Mouse (Mus musculus): ENCODE data around the gene Snrpd3. TPM values are rescaled to one million over a fixed set of nuclear protein-coding genes. Genes with fewer than 3 reads are reported as not detected.
"Not testable (repeated sequence)": the region's sequence is repeated elsewhere in the genome, so short reads cannot be mapped to it uniquely, and the experiment has no call there.

Snrpd3 gene
- polyA plus RNA-seq, 1 experiment from 2014 or later = 70.2 TPM

GRCm38 (mm10) chr10:75504234-75505129 lies 12.9 kb upstream of the Snrpd3 start:
- H3K27ac ChIP-seq (replicated peaks) = no peak overlapping the region
- H3K4me1 ChIP-seq (replicated peaks; ENCODE audit: control insufficient read depth, insufficient read depth) = no peaks in the 10 kb centered on the region; the same call in 1 of the 2 replicates
- H3K4me2 ChIP-seq (replicated peaks; ENCODE audit: low read depth) = no peak overlapping the region
- no peak overlapping the region for H3K9ac ChIP-seq (ENCODE audit: low read length)
- peaks cover 16% of the 10 kb centered on the region for H3K36me3 ChIP-seq (ENCODE audit: control insufficient read depth, insufficient read depth, low read length)
- no peak overlapping the region for H3K4me3 ChIP-seq (ENCODE audit: low read depth, low read length)
- no peaks in the 10 kb centered on the region for H3K27me3 ChIP-seq (ENCODE audit: control insufficient read depth, insufficient read depth, low read length)
- no peaks in the 10 kb centered on the region for H3K9me3 ChIP-seq (ENCODE audit: control insufficient read depth, low read length)
- TF ChIP-seq EP300 (optimal IDR thresholded peaks at IDR 0.05) (no peak), CTCF (IDR thresholded peaks at IDR 0.05; ENCODE audit: low read depth) (no peak)
- ATAC-seq (ENCODE audit: low FRiP score, low TSS enrichment) = no peak
- WGBS = 72% methylated on average over 8 of the region's 8 CpGs
- no peak for DNase-seq (ENCODE audit: low spot score)

GRCm38 (mm10) chr10:75505130-75505495 lies 12.2 kb upstream of the Snrpd3 start:
- Histone ChIP-seq H3K27ac (replicated peaks) (no peak overlapping the region), H3K4me3 (ENCODE audit: low read depth, low read length) (no peak overlapping the region), H3K4me2 (replicated peaks; ENCODE audit: low read depth) (no peak overlapping the region), H3K27me3 (ENCODE audit: control insufficient read depth, insufficient read depth, low read length) (no peaks in the 10 kb centered on the region), H3K4me1 (replicated peaks; ENCODE audit: control insufficient read depth, insufficient read depth) (no peaks in the 10 kb centered on the region; the same call in 1 of the 2 replicates), H3K9me3 (ENCODE audit: control insufficient read depth, low read length) (no peaks in the 10 kb centered on the region), H3K36me3 (ENCODE audit: control insufficient read depth, insufficient read depth, low read length) (peaks cover 22% of the 10 kb centered on the region), H3K9ac (ENCODE audit: low read length) (no peak overlapping the region)
- TF ChIP-seq CTCF (IDR thresholded peaks at IDR 0.05; ENCODE audit: low read depth) (no peak), EP300 (optimal IDR thresholded peaks at IDR 0.05) (no peak)
- 60% methylated on average over 3 of the region's 3 CpGs for WGBS
- DNase-seq (ENCODE audit: low spot score) (no peak), ATAC-seq (ENCODE audit: low FRiP score, low TSS enrichment) (no peak)

GRCm38 (mm10) chr10:75505928-75506327 lies 11.4 kb upstream of the Snrpd3 start:
- H3K4me3 ChIP-seq (ENCODE audit: low read depth, low read length); H3K4me1 ChIP-seq (replicated peaks; ENCODE audit: control insufficient read depth, insufficient read depth); H3K9ac ChIP-seq (ENCODE audit: low read length); H3K27ac ChIP-seq (replicated peaks); DNase-seq (ENCODE audit: low spot score); H3K27me3 ChIP-seq (ENCODE audit: control insufficient read depth, insufficient read depth, low read length); ATAC-seq (ENCODE audit: low FRiP score, low TSS enrichment); H3K4me2 ChIP-seq (replicated peaks; ENCODE audit: low read depth); H3K9me3 ChIP-seq (ENCODE audit: control insufficient read depth, low read length): not testable (repeated sequence)
- peaks cover 26% of the 10 kb centered on the region for H3K36me3 ChIP-seq (ENCODE audit: control insufficient read depth, insufficient read depth, low read length)
- WGBS = 93% methylated on average over 3 of the region's 3 CpGs

GRCm38 (mm10) chr10:75510446-75510845 lies 6.9 kb upstream of the Snrpd3 start:
- H3K4me1 ChIP-seq (replicated peaks; ENCODE audit: control insufficient read depth, insufficient read depth) = no peaks in the 10 kb centered on the region
- DNase-seq (ENCODE audit: low spot score) = no peak
- H3K27me3 ChIP-seq (ENCODE audit: control insufficient read depth, insufficient read depth, low read length) = no peaks in the 10 kb centered on the region
- H3K9ac ChIP-seq (ENCODE audit: low read length) = no peak overlapping the region
- TF ChIP-seq EP300 (optimal IDR thresholded peaks at IDR 0.05) (no peak), CTCF (IDR thresholded peaks at IDR 0.05; ENCODE audit: low read depth) (no peak)
- H3K36me3 ChIP-seq (ENCODE audit: control insufficient read depth, insufficient read depth, low read length) = peaks cover 33% of the 10 kb centered on the region
- no peak for ATAC-seq (ENCODE audit: low FRiP score, low TSS enrichment)
- no peak overlapping the region for H3K4me2 ChIP-seq (replicated peaks; ENCODE audit: low read depth)
- H3K27ac ChIP-seq (replicated peaks) = no peak overlapping the region
- 94% methylated on average over 7 of the region's 7 CpGs for WGBS
- H3K9me3 ChIP-seq (ENCODE audit: control insufficient read depth, low read length) = no peaks in the 10 kb centered on the region
- H3K4me3 ChIP-seq (ENCODE audit: low read depth, low read length) = no peak overlapping the region

- Histone ChIP-seq H3K36me3 (ENCODE audit: control insufficient read depth, insufficient read depth, low read length) (peaks cover 33% of the 10 kb centered on the region), H3K27me3 (ENCODE audit: control insufficient read depth, insufficient read depth, low read length) (no peaks in the 10 kb centered on the region), H3K4me3 (ENCODE audit: low read depth, low read length) (no peak overlapping the region), H3K9ac (ENCODE audit: low read length) (no peak overlapping the region), H3K4me1 (replicated peaks; ENCODE audit: control insufficient read depth, insufficient read depth) (no peaks in the 10 kb centered on the region; the same call in 1 of the 2 replicates), H3K9me3 (ENCODE audit: control insufficient read depth, low read length) (no peaks in the 10 kb centered on the region), H3K27ac (replicated peaks) (no peak overlapping the region), H3K4me2 (replicated peaks; ENCODE audit: low read depth) (no peak overlapping the region)
- ATAC-seq (ENCODE audit: low FRiP score, low TSS enrichment) (no peak), DNase-seq (ENCODE audit: low spot score) (no peak)
- TF ChIP-seq CTCF (IDR thresholded peaks at IDR 0.05; ENCODE audit: low read depth) (no peak), EP300 (optimal IDR thresholded peaks at IDR 0.05) (no peak)
- 83% methylated on average over 9 of the region's 9 CpGs for WGBS
Observed at GRCm38 (mm10) chr10:75511060-75511459, 6.3 kb upstream of the Snrpd3 start.

GRCm38 (mm10) chr10:75511897-75512296 lies 5.5 kb upstream of the Snrpd3 start:
- no peak overlapping the region for H3K4me3 ChIP-seq (ENCODE audit: low read depth, low read length)
- no peak for DNase-seq (ENCODE audit: low spot score)
- no peaks in the 10 kb centered on the region for H3K27me3 ChIP-seq (ENCODE audit: control insufficient read depth, insufficient read depth, low read length)
- H3K4me1 ChIP-seq (replicated peaks; ENCODE audit: control insufficient read depth, insufficient read depth) = no peaks in the 10 kb centered on the region; the same call in 1 of the 2 replicates
- H3K36me3 ChIP-seq (ENCODE audit: control insufficient read depth, insufficient read depth, low read length) = peaks cover 33% of the 10 kb centered on the region
- TF ChIP-seq CTCF (IDR thresholded peaks at IDR 0.05; ENCODE audit: low read depth) = no peak
- no peak for TF ChIP-seq EP300 (optimal IDR thresholded peaks at IDR 0.05)
- 91% methylated on average over 7 of the region's 7 CpGs for whole genome bisulfite sequencing
- H3K27ac ChIP-seq (replicated peaks) = no peak overlapping the region
- ATAC-seq (ENCODE audit: low FRiP score, low TSS enrichment) = no peak
- no peaks in the 10 kb centered on the region for H3K9me3 ChIP-seq (ENCODE audit: control insufficient read depth, low read length)
- no peak overlapping the region for H3K9ac ChIP-seq (ENCODE audit: low read length)
- no peak overlapping the region for H3K4me2 ChIP-seq (replicated peaks; ENCODE audit: low read depth)
